Mouse (Mus musculus) heart, adult 2 months (tissue): Measurements from ENCODE around the gene Lrrn2.

ENCODE experiments used
- CTCF ChIP-seq: fragments of 200-600 bp; IDR thresholded peaks from 2 replicates; pipeline ENCODE4 v1.8.1; 2022; ENCODE audit warnings: antibody characterized with exemption, mild to moderate bottlenecking, moderate library complexity
- EP300 ChIP-seq: fragments of 200-500 bp; IDR thresholded peaks from 2 replicates; pipeline ENCODE4 v1.6.1; 2011; ENCODE audit warnings: low read depth, low read length, control low read depth; ENCODE audit not compliant: insufficient read depth
- POLR2A ChIP-seq: fragments of 200-500 bp; IDR thresholded peaks from 2 replicates; pipeline ENCODE4 v1.6.1; 2011; ENCODE audit warnings: mild to moderate bottlenecking, low read depth, low read length, control low read depth; ENCODE audit not compliant: insufficient read depth

- TF ChIP-seq CTCF = no peak
- no peak for TF ChIP-seq POLR2A
- no peak for TF ChIP-seq EP300
Observed at GRCm38 (mm10) chr1:132921071-132921470, 41.0 kb downstream of the Lrrn2 start.
